Mouse (Mus musculus) CH12.LX (cell line): Measurements from ENCODE around the gene Zfp420. TPM values are rescaled to one million over a fixed set of nuclear protein-coding genes. Genes with fewer than 3 reads are reported as not detected.

Experiments used
- DNase-seq: peaks from one replicate; pipeline ENCODE4 v3.0.0-alpha.2; 2013; ENCODE audit errors: extremely low read depth
- H3K27ac ChIP-seq: 2 replicates; pipeline ENCODE4 v1.5.1; 2012; ENCODE audit warnings: low read depth, mild to moderate bottlenecking, control low read depth, moderate library complexity; ENCODE audit not compliant: insufficient read depth
- H3K27me3 ChIP-seq: replicated peaks from 2 replicates; pipeline ENCODE3; 2012; ENCODE audit warnings: inconsistent platforms
- H3K36me3 ChIP-seq, 2 experiments: replicated peaks in 1 of 2; 2 replicates each; pipeline versions ENCODE3 to v1.6.1; 2012; ENCODE audit warnings: inconsistent platforms in 1 of 2, low read length in 1 of 2, mild to moderate bottlenecking in 1 of 2, mixed read lengths in 1 of 2, moderate library complexity in 1 of 2; ENCODE audit not compliant: control insufficient read depth in 1 of 2, insufficient read depth in 1 of 2
- H3K4me1 ChIP-seq, 2 experiments: 2 replicates each; pipeline ENCODE4 v1.6.1; 2012; ENCODE audit warnings: inconsistent platforms in 1 of 2, moderate library complexity in 1 of 2; ENCODE audit not compliant: insufficient read depth in 2 of 2, control insufficient read depth in 1 of 2
- H3K4me2 ChIP-seq: 2 replicates; pipeline ENCODE4 v1.6.1; 2012; ENCODE audit warnings: low read depth, mild to moderate bottlenecking, control low read depth; ENCODE audit not compliant: poor library complexity, insufficient read depth, severe bottlenecking
- H3K4me3 ChIP-seq, 3 experiments: fragments of 150-350 bp in 1 of 3; sonication (generic) in 1 of 3; replicated peaks in 1 of 3; 2 replicates each; pipeline versions ENCODE3 to v1.5.1; 2011 to 2012; ENCODE audit warnings: low read depth in 2 of 3, low read length in 2 of 3, mild to moderate bottlenecking in 2 of 3, moderate library complexity in 2 of 3, control low read depth in 1 of 3, improper control_type of control experiment in 1 of 3, inconsistent platforms in 1 of 3, mixed read lengths in 1 of 3; ENCODE audit not compliant: poor library complexity in 1 of 3
- H3K79me2 ChIP-seq: replicated peaks from 2 replicates; pipeline ENCODE4 v1.6.1; 2012; ENCODE audit warnings: mild to moderate bottlenecking, moderate library complexity; ENCODE audit not compliant: control insufficient read depth, poor library complexity, insufficient read depth, severe bottlenecking; ENCODE audit errors: extremely low read depth
- H3K9ac ChIP-seq: 2 replicates; pipeline ENCODE4 v1.6.1; 2012; ENCODE audit warnings: low read depth, mild to moderate bottlenecking, control low read depth, moderate library complexity; ENCODE audit not compliant: insufficient read depth
- H3K9me3 ChIP-seq: replicated peaks from 2 replicates; pipeline ENCODE3; 2012; ENCODE audit warnings: low read length, inconsistent platforms, mixed read lengths
- BHLHE40 ChIP-seq: IDR thresholded peaks from 2 replicates; pipeline ENCODE4 v1.6.1; 2011; ENCODE audit warnings: mild to moderate bottlenecking, low read depth, low read length, improper control_type of control experiment
- CHD1 ChIP-seq: IDR thresholded peaks from 2 replicates; pipeline ENCODE4 v1.6.1; 2012; ENCODE audit warnings: low read depth, low read length, improper control_type of control experiment, inconsistent platforms
- CHD2 ChIP-seq: IDR thresholded peaks from 2 replicates; pipeline ENCODE4 v1.6.1; 2011; ENCODE audit warnings: low read length, improper control_type of control experiment
- E2F4 ChIP-seq: IDR thresholded peaks from 2 replicates; pipeline ENCODE4 v1.6.1; 2011; ENCODE audit warnings: low read depth, low read length, improper control_type of control experiment; ENCODE audit not compliant: insufficient replicate concordance
- GABPA ChIP-seq: IDR thresholded peaks from 2 replicates; pipeline ENCODE4 v1.6.1; 2012; ENCODE audit warnings: low read depth, low read length, improper control_type of control experiment, inconsistent platforms; ENCODE audit not compliant: insufficient replicate concordance
- JUND ChIP-seq: conservative IDR thresholded peaks from 2 replicates; pipeline ENCODE4 v1.6.1; 2011; ENCODE audit warnings: low read depth, low read length, improper control_type of control experiment
- MAFK ChIP-seq: IDR thresholded peaks from 2 replicates; pipeline ENCODE4 v1.6.1; 2011; ENCODE audit warnings: low read length, improper control_type of control experiment; ENCODE audit not compliant: insufficient replicate concordance
- MAZ ChIP-seq: IDR thresholded peaks from 2 replicates; pipeline ENCODE4 v1.6.1; 2012; ENCODE audit warnings: low read depth, mild to moderate bottlenecking, inconsistent platforms, low read length, improper control_type of control experiment, moderate library complexity
- MEF2A ChIP-seq: IDR thresholded peaks from 2 replicates; pipeline ENCODE4 v1.6.1; 2014; ENCODE audit warnings: low read depth, mild to moderate bottlenecking, inconsistent platforms, low read length, improper control_type of control experiment, borderline replicate concordance
- MYC ChIP-seq: IDR thresholded peaks from 2 replicates; pipeline ENCODE4 v1.6.1; 2011; ENCODE audit warnings: low read depth, mild to moderate bottlenecking, improper control_type of control experiment, low read length
- NRF1 ChIP-seq: IDR thresholded peaks from 2 replicates; pipeline ENCODE4 v1.6.1; 2014; ENCODE audit warnings: low read depth, mild to moderate bottlenecking, inconsistent platforms, low read length, improper control_type of control experiment, moderate library complexity
- PAX5 ChIP-seq: IDR thresholded peaks from 2 replicates; pipeline ENCODE4 v1.6.1; 2012; ENCODE audit warnings: low read length, inconsistent platforms, mixed read lengths
- POLR2AphosphoS2 ChIP-seq: IDR thresholded peaks from 2 replicates; pipeline ENCODE4 v1.6.1; 2011; ENCODE audit warnings: low read depth, low read length, improper control_type of control experiment
- RCOR1 ChIP-seq: conservative IDR thresholded peaks from 2 replicates; pipeline ENCODE4 v1.6.1; 2012; ENCODE audit warnings: low read depth, mild to moderate bottlenecking, inconsistent platforms, low read length, improper control_type of control experiment
- SMC3 ChIP-seq: IDR thresholded peaks from 2 replicates; pipeline ENCODE4 v1.6.1; 2011; ENCODE audit warnings: low read depth, low read length, improper control_type of control experiment
- TCF12 ChIP-seq: IDR thresholded peaks from 2 replicates; pipeline ENCODE4 v1.6.1; 2014; ENCODE audit warnings: low read depth, mild to moderate bottlenecking, inconsistent platforms, low read length, improper control_type of control experiment
- UBTF ChIP-seq: IDR thresholded peaks from 2 replicates; pipeline ENCODE4 v1.6.1; 2012; ENCODE audit warnings: low read depth, mild to moderate bottlenecking, inconsistent platforms, low read length, improper control_type of control experiment, moderate library complexity
- USF1 ChIP-seq: IDR thresholded peaks from 2 replicates; pipeline ENCODE4 v1.6.1; 2014; ENCODE audit warnings: low read depth, mild to moderate bottlenecking, inconsistent platforms, low read length, improper control_type of control experiment
- USF2 ChIP-seq: conservative IDR thresholded peaks from 2 replicates; pipeline ENCODE4 v1.6.1; 2011; ENCODE audit warnings: low read depth, low read length, improper control_type of control experiment
- ZC3H11A ChIP-seq: IDR thresholded peaks from 2 replicates; pipeline ENCODE4 v1.6.1; 2012; ENCODE audit warnings: low read depth, mild to moderate bottlenecking, inconsistent platforms, low read length, improper control_type of control experiment
- dilution Hi-C: fragments of 300-500 bp; cut with MboI; formaldehyde crosslinking; loops from 2 replicates; pipeline ENCODE4 v1.14.3; 2020; ENCODE audit warnings: low sequenced_read_pairs; ENCODE audit not compliant: extremely low pct_unique_long_range_greater_than_20kb, extremely low pct_ligation_motif_present
- in situ Hi-C: fragments of 300-500 bp; cut with MboI; formaldehyde crosslinking; loops from 3 replicates; pipeline ENCODE4 v1.14.3; 2019; ENCODE audit warnings: low sequenced_read_pairs, low pct_ligation_motif_present, low pct_unique_long_range_greater_than_20kb, mixed read lengths
- polyA plus RNA-seq: library from polyadenylated mRNA; unstranded; fragments of >175 nt; gene quantifications from 2 replicates; pipeline ENCODE4 v1.2.1, GENCODE M21; 2012; ENCODE audit warnings: low read depth; ENCODE audit not compliant: insufficient read length
- total RNA-seq, 2 experiments: library from RNA; depleted of rRNA; stranded (reverse); fragments of 300-350 nt in 1 of 2; fragments of >200 nt in 1 of 2; gene quantifications; 2 replicates each; pipeline ENCODE4 v1.2.3; 2012 to 2014

Zfp420 gene
- total and polyA plus RNA-seq, 3 experiments = 2.5 to 4.8 (median 3.3) TPM

DNA sequence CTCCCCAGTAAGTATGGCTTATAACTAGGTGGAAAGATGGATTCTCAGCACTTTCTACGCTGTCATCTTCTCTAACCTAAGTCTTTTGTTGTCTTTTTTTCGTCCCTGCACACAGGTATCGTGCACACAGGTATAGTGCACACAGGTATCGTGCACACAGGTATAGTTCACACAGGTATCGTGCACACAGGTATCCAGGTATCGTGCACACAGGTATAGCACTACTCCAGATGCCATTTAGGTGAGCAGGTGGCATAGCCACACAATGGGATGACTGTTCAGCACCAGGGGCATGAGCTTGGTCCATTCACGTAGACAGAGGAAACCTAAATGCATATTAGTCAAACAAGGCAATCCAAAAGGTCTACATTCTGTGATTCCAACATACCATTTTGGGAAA, 30.7 kb downstream of the Zfp420 start:
- Histone ChIP-seq H3K27me3 (no peaks in the 10 kb centered on the region), H3K4me1 (no peaks in the 10 kb centered on the region), H3K36me3 (peaks cover 27 to 55% of the 10 kb centered on the region in 2 experiments), H3K9ac (no peak overlapping the region), H3K4me3 (no peak overlapping the region), H3K9me3 (peaks cover 58% of the 10 kb centered on the region), H3K79me2 (no peaks in the 10 kb centered on the region), H3K27ac (no peak overlapping the region), H3K4me2 (no peak overlapping the region)
- dilution Hi-C loops = no loop called here
- TF ChIP-seq NRF1 (no peak), E2F4 (no peak)
- in situ Hi-C loops = no loop called here
- no peak for DNase-seq

DNA sequence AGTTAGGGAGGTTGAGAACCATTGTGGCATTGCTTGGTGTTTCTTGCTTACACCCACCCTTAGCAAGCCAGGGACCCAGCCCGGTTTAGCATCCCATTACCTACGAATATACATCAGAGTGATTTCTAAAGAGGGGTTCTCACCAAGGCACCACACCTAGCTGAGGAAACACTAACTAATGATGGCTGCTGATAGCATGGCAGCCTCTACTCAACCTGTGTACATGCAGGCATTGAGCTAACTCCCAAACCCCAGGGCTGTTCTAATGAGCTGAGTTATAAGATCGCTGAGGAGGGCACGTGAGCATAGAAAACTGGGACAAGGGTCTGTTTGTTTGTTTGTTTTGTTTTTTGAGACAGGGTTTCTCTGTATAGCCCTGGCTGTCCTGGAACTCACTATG, 33.0 kb downstream of the Zfp420 start:
- Histone ChIP-seq H3K27ac (no peak overlapping the region), H3K4me3 (no peak overlapping the region), H3K36me3 (peaks cover 39 to 73% of the 10 kb centered on the region in 2 experiments), H3K9me3 (peaks cover 51% of the 10 kb centered on the region), H3K4me1 (no peaks in the 10 kb centered on the region), H3K9ac (no peak overlapping the region), H3K27me3 (no peaks in the 10 kb centered on the region), H3K79me2 (no peaks in the 10 kb centered on the region), H3K4me2 (no peak overlapping the region)
- dilution Hi-C loops = no loop called here
- DNase-seq = no peak
- TF ChIP-seq USF1 (no peak), ZC3H11A (no peak), CHD1 (no peak), MEF2A (no peak), JUND (no peak), TCF12 (no peak), RCOR1 (no peak), UBTF (no peak), USF2 (no peak), CHD2 (no peak), PAX5 (no peak), GABPA (no peak), POLR2AphosphoS2 (no peak), MAFK (no peak), BHLHE40 (no peak), MAZ (no peak), MYC (no peak), SMC3 (no peak)
- in situ Hi-C loops = no loop called here
